Mouse (Mus musculus): ENCODE measurements around the gene Nol4l. TPM values are rescaled to one million over a fixed set of nuclear protein-coding genes. Genes with fewer than 3 reads are reported as not detected.
"Not testable (repeated sequence)": the region's sequence is repeated elsewhere in the genome, so short reads cannot be mapped to it uniquely, and the experiment has no call there.

Nol4l gene
- polyA plus RNA-seq, 1 experiment from 2014 or later = 8.5 TPM

DNA sequence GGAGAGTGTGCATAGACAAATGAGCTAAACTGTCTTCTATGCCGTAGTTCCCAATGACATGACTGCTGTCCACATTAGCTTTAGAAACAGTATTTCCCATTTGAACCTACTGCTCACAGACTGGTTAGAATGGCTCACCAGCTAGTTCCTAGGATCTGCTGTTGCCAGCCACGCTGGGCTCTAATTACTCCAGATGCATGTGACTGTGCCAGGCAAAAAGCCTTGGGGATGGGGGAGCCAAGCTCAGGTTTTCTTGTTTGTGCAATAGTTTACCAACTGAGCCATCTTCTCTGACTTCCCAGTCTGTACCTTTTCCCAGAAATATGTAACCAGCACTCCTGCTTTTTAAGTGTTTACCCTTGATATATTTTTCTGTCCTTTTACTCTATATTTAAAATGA lies 154.4 kb downstream of the Nol4l start:
- Histone ChIP-seq H3K9me3 (no peaks in the 10 kb centered on the region), H3K36me3 (peaks cover 18% of the 10 kb centered on the region; the same call in 1 of the 2 replicates), H3K4me2 (no peak overlapping the region), H3K9ac (no peak overlapping the region), H3K27me3 (no peaks in the 10 kb centered on the region), H3K27ac (no peak overlapping the region), H3K4me3 (no peak overlapping the region), H3K4me1 (no peaks in the 10 kb centered on the region)
- WGBS = 76% methylated on average over 2 of the region's 2 CpGs
- no peak for ATAC-seq (ENCODE audit: insufficient number of reproducible peaks, low FRiP score, low TSS enrichment, low read depth)

DNA sequence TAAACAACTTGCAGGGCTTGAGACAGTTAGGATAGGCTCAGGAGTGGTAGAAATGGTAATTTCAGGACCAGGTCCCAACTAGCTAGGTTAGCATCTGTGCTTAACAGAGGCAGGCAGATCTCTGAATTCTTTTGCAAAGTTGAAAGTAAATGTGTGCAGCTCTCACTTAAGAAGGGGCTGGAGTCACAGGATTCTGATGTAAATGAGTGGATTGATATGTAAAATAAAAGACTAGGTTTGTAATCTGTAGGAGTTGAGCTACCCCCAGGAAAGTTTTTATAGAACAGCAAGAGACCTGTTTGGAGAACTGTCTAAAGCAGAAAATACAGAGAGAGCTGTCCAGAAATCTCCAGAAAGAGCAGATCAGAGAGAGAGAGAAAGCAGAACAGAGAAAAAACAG lies 158.9 kb downstream of the Nol4l start:
- no peaks in the 10 kb centered on the region for H3K27me3 ChIP-seq
- H3K36me3 ChIP-seq = peaks cover 27% of the 10 kb centered on the region
- ATAC-seq (ENCODE audit: insufficient number of reproducible peaks, low FRiP score, low TSS enrichment, low read depth) = no peak
- H3K9me3 ChIP-seq = no peaks in the 10 kb centered on the region
- no peak overlapping the region for H3K27ac ChIP-seq
- H3K9ac ChIP-seq = no peak overlapping the region
- H3K4me2 ChIP-seq = no peak overlapping the region
- H3K4me1 ChIP-seq = no peaks in the 10 kb centered on the region
- H3K4me3 ChIP-seq = no peak overlapping the region

DNA sequence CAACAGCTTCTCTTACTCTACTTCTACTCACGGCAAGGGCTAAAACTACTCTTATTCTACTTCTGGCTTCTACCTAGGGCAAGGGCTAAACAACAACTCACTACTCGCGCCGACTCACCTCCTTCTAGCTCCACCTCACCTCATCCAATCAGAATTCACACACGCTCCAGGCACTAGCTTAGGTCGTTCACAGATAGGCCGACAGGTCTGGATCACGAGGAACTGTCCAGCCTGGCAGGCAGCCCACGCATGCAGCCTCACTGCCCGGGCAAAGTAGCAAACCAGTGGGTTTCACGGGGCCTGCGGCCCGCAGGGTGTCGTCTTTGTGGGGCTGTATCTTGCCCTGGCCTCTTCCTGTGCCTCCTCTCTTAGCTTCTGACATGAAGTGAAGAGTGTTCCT lies 165.2 kb downstream of the Nol4l start:
- H3K27me3 ChIP-seq; H3K4me1 ChIP-seq; H3K4me3 ChIP-seq; H3K9me3 ChIP-seq; H3K9ac ChIP-seq; H3K4me2 ChIP-seq; ATAC-seq (ENCODE audit: insufficient number of reproducible peaks, low FRiP score, low TSS enrichment, low read depth); H3K27ac ChIP-seq: not testable (repeated sequence)
- 92% methylated on average over 14 of the region's 14 CpGs for WGBS
- peaks cover 60% of the 10 kb centered on the region for H3K36me3 ChIP-seq

DNA sequence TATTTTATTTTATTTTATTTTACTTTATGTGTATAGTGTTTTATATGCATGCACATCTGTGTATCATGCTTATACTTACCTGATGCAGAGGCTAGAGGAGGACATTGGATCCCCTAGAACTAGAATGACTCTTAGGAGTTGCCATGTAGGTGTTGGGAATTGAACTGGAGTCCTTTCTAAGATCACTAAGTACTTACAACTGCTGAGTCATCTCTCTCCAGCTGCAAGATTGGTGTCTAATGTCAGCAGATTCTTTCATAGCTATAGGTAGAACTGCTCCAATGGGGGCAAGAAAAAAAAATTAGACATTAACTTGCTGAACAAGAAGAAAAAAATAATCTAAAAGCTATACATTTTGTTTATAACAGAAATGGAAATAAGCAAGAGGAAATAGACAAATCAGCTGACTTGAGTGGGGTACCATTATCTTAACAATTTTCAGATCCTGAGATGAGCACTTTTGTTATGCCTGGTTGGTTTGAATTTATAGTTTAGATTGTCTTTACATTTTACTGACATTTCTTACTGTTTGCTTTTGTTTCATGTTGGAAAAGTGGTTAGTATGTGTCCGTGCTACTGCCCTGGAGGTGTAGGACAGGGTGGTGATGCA lies 168.6 kb downstream of the Nol4l start:
- no peak for ATAC-seq (ENCODE audit: insufficient number of reproducible peaks, low FRiP score, low TSS enrichment, low read depth)
- Histone ChIP-seq H3K36me3 (peaks cover 65% of the 10 kb centered on the region), H3K4me1 (no peaks in the 10 kb centered on the region), H3K27ac (no peak overlapping the region), H3K4me3 (no peak overlapping the region), H3K27me3 (no peaks in the 10 kb centered on the region), H3K4me2 (no peak overlapping the region), H3K9me3 (no peaks in the 10 kb centered on the region), H3K9ac (no peak overlapping the region)
- 95% methylated on average over 1 of the region's 1 CpGs for WGBS

Other genes starting within 250 kb of the Nol4l start
- gene Kif3b, start 238.6 kb downstream of the Nol4l start, polyA plus RNA-seq (2015; fragmentation: Nextera tagmentation; extraction: Ambion mirVana) = 4.8 and 6.7 TPM in 2 replicates
- 9.6 and 10.5 TPM in 2 replicates for gene Asxl1, start 184.1 kb downstream of the Nol4l start, polyA plus RNA-seq (2015; fragmentation: Nextera tagmentation; extraction: Ambion mirVana)
- not detected in 2 replicates for gene 4930404H24Rik, start 37.2 kb downstream of the Nol4l start, polyA plus RNA-seq (2015; fragmentation: Nextera tagmentation; extraction: Ambion mirVana)
- gene Commd7, start 102.8 kb upstream of the Nol4l start, polyA plus RNA-seq (2015; fragmentation: Nextera tagmentation; extraction: Ambion mirVana) = 78.8 and 83.6 TPM in 2 replicates
- 6.2 and 6.8 TPM in 2 replicates for gene Dnmt3b, start 119.5 kb upstream of the Nol4l start, polyA plus RNA-seq (2015; fragmentation: Nextera tagmentation; extraction: Ambion mirVana)
- gene Dnmt3c, start 166.7 kb upstream of the Nol4l start, polyA plus RNA-seq (2015; fragmentation: Nextera tagmentation; extraction: Ambion mirVana) = 0.06 and 0.07 TPM in 2 replicates
- 218 TPM in 2 replicates for gene Mapre1, start 211.3 kb upstream of the Nol4l start, polyA plus RNA-seq (2015; fragmentation: Nextera tagmentation; extraction: Ambion mirVana)
- not detected in 2 replicates for gene Efcab8, start 250.0 kb upstream of the Nol4l start, polyA plus RNA-seq (2015; fragmentation: Nextera tagmentation; extraction: Ambion mirVana)

Measured in limb, embryonic 15.5 days (tissue).